Mouse (Mus musculus) thymus, adult 2 months (tissue): ENCODE results near the gene 1700122O11Rik. TPM values are rescaled to one million over a fixed set of nuclear protein-coding genes. Genes with fewer than 3 reads are reported as not detected.
A peak's percentile ranks its signal among the peaks of the same experiment; 100 is the strongest.

Source experiments
- DNase-seq: peaks from one replicate; pipeline ENCODE4 v3.0.0; 2021
- H3K27ac ChIP-seq: fragments of 200-500 bp; 2 replicates; pipeline ENCODE4 v1.5.1; 2012; ENCODE audit warnings: low read length, control low read depth; ENCODE audit not compliant: control insufficient read depth, insufficient read depth
- H3K27me3 ChIP-seq: fragments of 200-500 bp; 2 replicates; pipeline ENCODE4 v1.6.1; 2012; ENCODE audit warnings: mild to moderate bottlenecking, low read length, moderate library complexity, mixed read lengths; ENCODE audit not compliant: control insufficient read depth, insufficient read depth
- H3K36me3 ChIP-seq: fragments of 200-500 bp; 2 replicates; pipeline ENCODE4 v1.6.1; 2012; ENCODE audit warnings: mild to moderate bottlenecking, low read length, moderate library complexity; ENCODE audit not compliant: control insufficient read depth, insufficient read depth
- H3K4me1 ChIP-seq: fragments of 200-500 bp; replicated peaks from 2 replicates; pipeline ENCODE4 v1.6.1; 2012; ENCODE audit warnings: low read length; ENCODE audit not compliant: control insufficient read depth, insufficient read depth
- H3K4me3 ChIP-seq: fragments of 200-500 bp; 2 replicates; pipeline ENCODE4 v1.5.1; 2012; ENCODE audit warnings: mild to moderate bottlenecking, low read length, control low read depth, moderate library complexity; ENCODE audit not compliant: control insufficient read depth, insufficient read depth
- CTCF ChIP-seq: fragments of 200-500 bp; IDR thresholded peaks from 2 replicates; pipeline ENCODE4 v1.5.1; 2012; ENCODE audit warnings: mild to moderate bottlenecking, control low read depth, low read length, moderate library complexity, borderline replicate concordance; ENCODE audit not compliant: control insufficient read depth, poor library complexity, insufficient read depth; ENCODE audit errors: extremely low read depth
- POLR2A ChIP-seq: fragments of 200-500 bp; IDR thresholded peaks from 2 replicates; pipeline ENCODE4 v1.6.1; 2012; ENCODE audit warnings: mild to moderate bottlenecking, low read length, control low read depth, moderate library complexity; ENCODE audit not compliant: control insufficient read depth, poor library complexity, insufficient read depth; ENCODE audit errors: extremely low read depth
- WGBS: fragments of 180-500 bp; shearing (Covaris S2); methylation state at CpG from one replicate; pipeline ENCODE4 v1.1.7; 2018; 5-methylcytosine and 5-hydroxymethylcytosine counted together
- polyA plus RNA-seq: library from polyadenylated mRNA; depleted of rRNA; stranded (reverse); fragments of >200 nt; gene quantifications from 2 replicates; pipeline ENCODE4 v1.2.3, GENCODE M21; 2012; rRNA removed

Gene 1700122O11Rik
- polyA plus RNA-seq, 1 experiment = not detected

- Histone ChIP-seq H3K4me1 (peaks cover 30% of the 10 kb centered on the region), H3K27me3 (no peaks in the 10 kb centered on the region), H3K27ac (peak overlapping the region; percentile 72; the same call in 1 of the 2 replicates), H3K36me3 (no peaks in the 10 kb centered on the region), H3K4me3 (no peak overlapping the region)
- WGBS = 3% methylated on average over 8 of the region's 8 CpGs
- no peak for TF ChIP-seq POLR2A
- TF ChIP-seq CTCF = no peak
- peak; percentile 60 for DNase-seq
Observed at GRCm38 (mm10) chr17:47989951-47990378, 48.1 kb downstream of the 1700122O11Rik start.

DNA sequence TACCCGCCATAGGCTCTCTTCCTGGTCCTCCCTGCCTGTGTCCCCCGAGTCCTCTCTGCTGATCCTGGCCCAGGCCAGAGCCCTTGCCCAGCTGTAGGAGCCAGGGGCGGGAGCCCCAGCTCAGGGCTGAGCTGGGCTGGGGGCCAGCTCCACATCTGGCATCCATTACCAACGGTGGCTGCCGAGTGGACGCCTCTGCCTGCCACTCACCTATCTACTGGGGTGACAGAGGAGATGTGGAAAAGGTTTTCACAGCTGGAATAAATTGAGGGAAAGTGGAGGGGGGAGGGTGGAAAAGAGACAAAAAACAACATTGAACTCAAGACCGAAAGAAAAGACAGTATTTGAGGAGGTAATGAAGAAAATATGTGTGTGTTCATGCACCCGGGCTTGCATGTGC, 49.3 kb downstream of the 1700122O11Rik start:
- no peaks in the 10 kb centered on the region for H3K36me3 ChIP-seq
- H3K4me3 ChIP-seq = no peak overlapping the region
- DNase-seq = no peak
- H3K27me3 ChIP-seq = no peaks in the 10 kb centered on the region
- 73% methylated on average over 8 of the region's 8 CpGs for WGBS
- TF ChIP-seq CTCF (no peak), POLR2A (no peak)
- peaks cover 30% of the 10 kb centered on the region for H3K4me1 ChIP-seq
- H3K27ac ChIP-seq = peak overlapping the region; percentile 35; the same call in 1 of the 2 replicates

DNA sequence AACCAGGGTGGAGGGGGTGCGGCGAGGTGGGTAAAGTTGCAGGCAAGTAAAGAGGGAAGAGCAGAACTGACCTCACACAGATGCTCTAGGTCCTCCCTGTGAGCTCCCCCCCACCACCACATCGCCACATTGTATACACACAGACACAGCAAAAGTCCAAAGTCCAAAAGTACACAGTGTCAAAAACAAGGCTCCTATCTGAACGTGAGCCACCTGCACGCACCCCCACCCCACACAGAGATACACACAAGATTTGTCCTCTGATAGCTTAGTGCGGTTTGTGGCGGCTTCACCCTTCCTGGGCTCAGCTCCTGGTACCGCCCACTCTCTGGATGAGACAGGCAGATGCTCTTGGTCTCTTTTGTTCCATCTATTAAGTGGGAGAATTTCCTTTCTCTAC, 50.0 kb downstream of the 1700122O11Rik start:
- Histone ChIP-seq H3K4me3 (no peak overlapping the region), H3K27ac (no peak overlapping the region), H3K36me3 (no peaks in the 10 kb centered on the region), H3K27me3 (no peaks in the 10 kb centered on the region), H3K4me1 (peaks cover 30% of the 10 kb centered on the region)
- no peak for TF ChIP-seq CTCF
- TF ChIP-seq POLR2A = no peak
- peak; percentile 44 for DNase-seq
- 19% methylated on average over 8 of the region's 8 CpGs for WGBS

Other genes starting within 250 kb of the 1700122O11Rik start
- gene Mdfi, start 203.6 kb downstream of the 1700122O11Rik start, polyA plus RNA-seq = 18.9 and 19.8 TPM in 2 replicates
- 194 and 212 TPM in 2 replicates for gene Foxp4, start 113.6 kb downstream of the 1700122O11Rik start, polyA plus RNA-seq
- 0.12 TPM in 1 of 2 replicates, not detected in the other for gene 1700067P10Rik, start 51.0 kb upstream of the 1700122O11Rik start, polyA plus RNA-seq
- gene 9830107B12Rik, start 108.0 kb upstream of the 1700122O11Rik start, polyA plus RNA-seq = 0.15 and 0.28 TPM in 2 replicates
- gene A530064D06Rik, start 129.0 kb upstream of the 1700122O11Rik start, polyA plus RNA-seq = 0.92 and 1.2 TPM in 2 replicates
- 0.08 and 0.09 TPM in 2 replicates for gene Trem1, start 194.5 kb upstream of the 1700122O11Rik start, polyA plus RNA-seq
- gene Trem3, start 209.5 kb upstream of the 1700122O11Rik start, polyA plus RNA-seq = 0.23 and 0.27 TPM in 2 replicates
- 4.3 and 4.7 TPM in 2 replicates for gene Treml4, start 226.0 kb upstream of the 1700122O11Rik start, polyA plus RNA-seq